Mouse (Mus musculus): ENCODE measurements around the gene Dennd6b. TPM values are rescaled to one million over a fixed set of nuclear protein-coding genes. Genes with fewer than 3 reads are reported as not detected.

The Dennd6b gene
- polyA plus RNA-seq, 1 experiment = 3.6 TPM

GRCm38 (mm10) chr15:89138046-89138405, 58.3 kb downstream of the Dennd6b start:
- H3K4me3 ChIP-seq (replicated peaks) = no peak overlapping the region
- peaks cover 89% of the 10 kb centered on the region for H3K27me3 ChIP-seq (replicated peaks)
- H3K4me1 ChIP-seq = peaks cover 18% of the 10 kb centered on the region
- H3K9me3 ChIP-seq = peaks cover 4% of the 10 kb centered on the region; the same call in 1 of the 2 replicates
- H3K36me3 ChIP-seq (replicated peaks; ENCODE audit: low read length) = no peaks in the 10 kb centered on the region
- no peak for TF ChIP-seq FLI1 (IDR thresholded peaks at IDR 0.05; ENCODE audit: low read length)
- TF ChIP-seq GATA1 (IDR thresholded peaks at IDR 0.05; ENCODE audit: borderline replicate concordance, low read length) = no peak

DNA sequence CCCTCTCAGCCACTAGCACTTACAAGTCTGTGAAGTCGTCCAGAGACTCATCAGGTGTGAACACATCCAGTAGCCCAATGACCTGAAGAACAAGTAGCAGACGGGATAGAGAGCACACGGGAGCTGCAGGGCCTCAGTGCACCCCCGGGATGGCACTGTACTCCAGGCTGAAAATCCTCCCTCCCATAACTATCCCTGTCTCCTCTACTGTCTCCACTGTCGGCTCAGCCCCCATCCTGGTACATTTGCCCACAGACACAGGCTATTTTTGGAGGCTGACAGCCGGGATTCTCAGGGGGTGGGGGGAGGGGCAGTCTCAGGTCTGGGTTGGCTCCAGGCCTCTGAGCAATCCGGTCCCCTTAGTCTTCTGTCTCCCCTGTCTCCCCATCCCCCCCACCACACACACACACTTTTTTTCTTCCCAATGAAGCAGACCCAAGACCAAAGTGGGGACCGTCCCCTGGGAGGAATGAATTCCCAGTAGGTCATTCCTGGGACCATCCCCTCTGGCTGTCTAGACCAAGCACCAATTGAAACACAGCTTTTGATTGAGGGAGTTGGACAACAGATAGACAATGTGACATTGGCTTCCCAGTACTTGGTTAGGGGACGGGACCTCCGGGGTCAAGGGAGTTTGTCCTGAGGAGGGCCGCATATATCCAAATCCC, 58.8 kb downstream of the Dennd6b start:
- TF ChIP-seq GATA1 (IDR thresholded peaks at IDR 0.05; ENCODE audit: borderline replicate concordance, low read length) = no peak
- TF ChIP-seq FLI1 (IDR thresholded peaks at IDR 0.05; ENCODE audit: low read length) = no peak
- H3K36me3 ChIP-seq (replicated peaks; ENCODE audit: low read length) = no peaks in the 10 kb centered on the region
- no peak overlapping the region for H3K4me3 ChIP-seq (replicated peaks)
- H3K9me3 ChIP-seq = peaks cover 7% of the 10 kb centered on the region; the same call in 1 of the 2 replicates
- peaks cover 16% of the 10 kb centered on the region for H3K4me1 ChIP-seq
- H3K27me3 ChIP-seq (replicated peaks) = peaks cover 89% of the 10 kb centered on the region

DNA sequence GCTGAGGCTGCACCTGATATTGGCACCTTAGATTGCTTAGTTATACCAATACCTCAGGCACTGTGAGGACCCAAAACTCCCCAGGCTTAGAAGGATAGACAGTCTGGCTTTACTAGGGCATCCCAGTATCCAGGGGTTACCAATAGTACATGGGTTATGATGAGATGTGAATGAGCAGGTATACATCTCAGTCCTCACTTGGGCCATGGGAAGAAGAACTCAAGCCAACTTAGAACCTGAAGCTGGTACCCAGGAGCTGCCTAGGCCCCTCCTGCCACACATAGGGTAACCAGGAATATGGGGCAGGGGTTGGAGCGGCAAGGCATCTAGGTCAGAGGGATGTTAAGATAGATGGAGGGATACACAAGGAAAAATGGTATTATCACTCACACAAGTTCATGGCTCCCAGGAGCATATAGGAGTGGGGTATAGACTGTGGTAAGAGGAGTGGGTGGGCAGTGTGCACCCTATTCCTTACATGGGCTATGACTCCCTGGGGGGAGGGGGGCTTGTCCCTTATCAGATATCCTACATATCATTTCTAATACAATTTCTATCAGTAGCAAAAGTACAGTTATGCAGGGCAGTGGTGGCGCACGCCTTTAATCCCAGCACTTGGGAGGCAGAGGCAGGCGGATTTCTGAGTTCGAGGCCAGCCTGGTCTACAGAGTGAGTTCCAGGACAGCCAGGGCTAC, 59.7 kb downstream of the Dennd6b start:
- TF ChIP-seq GATA1 (IDR thresholded peaks at IDR 0.05; ENCODE audit: borderline replicate concordance, low read length) = no peak
- no peak for TF ChIP-seq FLI1 (IDR thresholded peaks at IDR 0.05; ENCODE audit: low read length)
- Histone ChIP-seq H3K27me3 (replicated peaks) (peaks cover 89% of the 10 kb centered on the region), H3K36me3 (replicated peaks; ENCODE audit: low read length) (no peaks in the 10 kb centered on the region), H3K4me1 (peaks cover 23% of the 10 kb centered on the region), H3K4me3 (replicated peaks) (no peak overlapping the region), H3K9me3 (peaks cover 9% of the 10 kb centered on the region; the same call in 1 of the 2 replicates)

Other genes starting within 250 kb of the Dennd6b start
- not detected in 2 replicates for gene Ttll8, start 242.1 kb downstream of the Dennd6b start, polyA plus RNA-seq (2012; ENCODE audit: insufficient read depth, low replicate concordance)
- not detected in 2 replicates for gene Mlc1, start 217.5 kb downstream of the Dennd6b start, polyA plus RNA-seq (2012; ENCODE audit: insufficient read depth, low replicate concordance)
- gene Mov10l1, start 213.6 kb downstream of the Dennd6b start, polyA plus RNA-seq (2012; ENCODE audit: insufficient read depth, low replicate concordance) = 0.21 TPM in 1 of 2 replicates, not detected in the other
- gene Panx2, start 136.8 kb downstream of the Dennd6b start, polyA plus RNA-seq (2012; ENCODE audit: insufficient read depth, low replicate concordance) = not detected in 2 replicates
- gene Trabd, start 121.4 kb downstream of the Dennd6b start, polyA plus RNA-seq (2012; ENCODE audit: insufficient read depth, low replicate concordance) = 86.4 and 115 TPM in 2 replicates
- gene Selenoo, start 107.4 kb downstream of the Dennd6b start, polyA plus RNA-seq (2012; ENCODE audit: insufficient read depth, low replicate concordance) = 3.7 and 8.9 TPM in 2 replicates
- 12.5 and 18.5 TPM in 2 replicates for gene Tubgcp6, start 73.4 kb downstream of the Dennd6b start, polyA plus RNA-seq (2012; ENCODE audit: insufficient read depth, low replicate concordance)
- 3.8 and 7.9 TPM in 2 replicates for gene Hdac10, start 67.8 kb downstream of the Dennd6b start, polyA plus RNA-seq (2012; ENCODE audit: insufficient read depth, low replicate concordance)
- not detected in 2 replicates for gene Mapk12, start 55.8 kb downstream of the Dennd6b start, polyA plus RNA-seq (2012; ENCODE audit: insufficient read depth, low replicate concordance)
- gene Mapk11, start 46.9 kb downstream of the Dennd6b start, polyA plus RNA-seq (2012; ENCODE audit: insufficient read depth, low replicate concordance) = 0.29 TPM in 1 of 2 replicates, not detected in the other
- 71.6 and 100 TPM in 2 replicates for gene Plxnb2, start 15.7 kb downstream of the Dennd6b start, polyA plus RNA-seq (2012; ENCODE audit: insufficient read depth, low replicate concordance)
- gene Ppp6r2, start 15.1 kb upstream of the Dennd6b start, polyA plus RNA-seq (2012; ENCODE audit: insufficient read depth, low replicate concordance) = 20.7 and 31.2 TPM in 2 replicates
- gene Sbf1, start 118.8 kb upstream of the Dennd6b start, polyA plus RNA-seq (2012; ENCODE audit: insufficient read depth, low replicate concordance) = 171 and 172 TPM in 2 replicates
- gene Adm2, start 126.2 kb upstream of the Dennd6b start, polyA plus RNA-seq (2012; ENCODE audit: insufficient read depth, low replicate concordance) = 4.0 TPM in 1 of 2 replicates, not detected in the other
- gene Miox, start 137.9 kb upstream of the Dennd6b start, polyA plus RNA-seq (2012; ENCODE audit: insufficient read depth, low replicate concordance) = not detected in 2 replicates
- gene Lmf2, start 159.2 kb upstream of the Dennd6b start, polyA plus RNA-seq (2012; ENCODE audit: insufficient read depth, low replicate concordance) = 65.0 and 111 TPM in 2 replicates
- 21.9 and 44.6 TPM in 2 replicates for gene Ncaph2, start 159.2 kb upstream of the Dennd6b start, polyA plus RNA-seq (2012; ENCODE audit: insufficient read depth, low replicate concordance)
- gene Sco2, start 177.3 kb upstream of the Dennd6b start, polyA plus RNA-seq (2012; ENCODE audit: insufficient read depth, low replicate concordance) = 47.2 and 56.7 TPM in 2 replicates
- 0.41 and 6.8 TPM in 2 replicates for gene Tymp, start 180.5 kb upstream of the Dennd6b start, polyA plus RNA-seq (2012; ENCODE audit: insufficient read depth, low replicate concordance)
- 16.5 and 19.6 TPM in 2 replicates for gene Odf3b, start 182.8 kb upstream of the Dennd6b start, polyA plus RNA-seq (2012; ENCODE audit: insufficient read depth, low replicate concordance)
- gene Klhdc7b, start 188.4 kb upstream of the Dennd6b start, polyA plus RNA-seq (2012; ENCODE audit: insufficient read depth, low replicate concordance) = 0.07 TPM in 1 of 2 replicates, not detected in the other
- not detected in 2 replicates for gene Syce3, start 214.0 kb upstream of the Dennd6b start, polyA plus RNA-seq (2012; ENCODE audit: insufficient read depth, low replicate concordance)
- gene Cpt1b, start 229.4 kb upstream of the Dennd6b start, polyA plus RNA-seq (2012; ENCODE audit: insufficient read depth, low replicate concordance) = 0.31 TPM in 1 of 2 replicates, not detected in the other
- gene C730034F03Rik, start 233.1 kb upstream of the Dennd6b start, polyA plus RNA-seq (2012; ENCODE audit: insufficient read depth, low replicate concordance) = not detected in 2 replicates
- 0.13 and 0.50 TPM in 2 replicates for gene Gm44502, start 233.2 kb upstream of the Dennd6b start, polyA plus RNA-seq (2012; ENCODE audit: insufficient read depth, low replicate concordance)
- gene Chkb, start 233.4 kb upstream of the Dennd6b start, polyA plus RNA-seq (2012; ENCODE audit: insufficient read depth, low replicate concordance) = 27.6 and 63.0 TPM in 2 replicates

Data from megakaryocyte, embryonic 14.5 days (primary cell).